Mouse (Mus musculus) neutrophil, adult 59 days (primary cell): ENCODE results near the gene Sohlh2. TPM values are rescaled to one million over a fixed set of nuclear protein-coding genes. Genes with fewer than 3 reads are reported as not detected.

Experiments
- total RNA-seq, 2 experiments: library from RNA; stranded (reverse); gene quantifications; 1 replicate in 1 of 2; 2 replicates in 1 of 2; pipeline ENCODE4 v1.2.4; 2023

The Sohlh2 gene
- total RNA-seq = not detected

GRCm38 (mm10) chr3:55181766-55182165 is at the start of gene Sohlh2:
TSS of gene Sohlh2 (plus strand) at chr3:55182028.

GRCm38 (mm10) chr3:55137039-55137438 is 44.8 kb upstream of the Sohlh2 start, which contains the start of gene Ccdc169:
TSS of gene Ccdc169 (plus strand) at chr3:55137339.

GRCm38 (mm10) chr3:55241730-55242421 is 60.0 kb downstream of the Sohlh2 start, which contains the start of gene Dclk1:
TSS of gene Dclk1 (plus strand) at chr3:55242364.

Other genes starting within 250 kb of the Sohlh2 start
- not detected for gene Ccna1, start 126.5 kb upstream of the Sohlh2 start, total RNA-seq
- gene Spg20, start 69.9 kb upstream of the Sohlh2 start, total RNA-seq = 1 to 10 TPM; 4.5 to 5.5 TPM
- under 1 TPM in 1 of 2 experiments, not detected in 1; 0.13 TPM for gene Ccdc169, start 44.7 kb upstream of the Sohlh2 start, total RNA-seq
- not detected for gene Dclk1, start 60.3 kb downstream of the Sohlh2 start, total RNA-seq